Mouse (Mus musculus) heart, postnatal 0 days (tissue): ENCODE results near the gene Ptchd3.

Experiments
- CTCF ChIP-seq: IDR thresholded peaks from 2 replicates; pipeline ENCODE4 v1.5.1; 2016; ENCODE audit warnings: antibody characterized with exemption, control low read depth, low read depth
- EP300 ChIP-seq: IDR thresholded peaks from 2 replicates; pipeline ENCODE4 v1.6.1; 2016; ENCODE audit warnings: antibody characterized with exemption, low read depth

GRCm38 (mm10) chr11:121791991-121792390, 38.1 kb upstream of the Ptchd3 start:
- no peak for TF ChIP-seq CTCF
- no peak for TF ChIP-seq EP300
